Mouse (Mus musculus) bone marrow, adult 2 months (tissue): ENCODE data around the gene Gpx3. TPM values are rescaled to one million over a fixed set of nuclear protein-coding genes. Genes with fewer than 3 reads are reported as not detected.
"Not testable (repeated sequence)": the region's sequence is repeated elsewhere in the genome, so short reads cannot be mapped to it uniquely, and the experiment has no call there.

Experiments
- H3K27ac ChIP-seq: fragments of 200-500 bp; 2 replicates; pipeline ENCODE4 v1.5.1; 2012; ENCODE audit warnings: low read depth, mild to moderate bottlenecking, control low read depth, inconsistent platforms, low read length; ENCODE audit not compliant: control insufficient read depth, poor library complexity, insufficient read depth
- H3K4me1 ChIP-seq: fragments of 200-500 bp; 2 replicates; pipeline ENCODE4 v1.6.1; 2011; ENCODE audit warnings: low read length; ENCODE audit not compliant: control insufficient read depth, insufficient read depth
- H3K4me3 ChIP-seq: fragments of 200-500 bp; replicated peaks from 2 replicates; pipeline ENCODE3; 2011; ENCODE audit warnings: mild to moderate bottlenecking, low read depth, low read length, control low read depth; ENCODE audit not compliant: control insufficient read depth
- CTCF ChIP-seq: fragments of 200-500 bp; IDR thresholded peaks from 2 replicates; pipeline ENCODE4 v1.5.1; 2011; ENCODE audit warnings: low read length, control low read depth; ENCODE audit not compliant: control insufficient read depth, insufficient read depth
- POLR2A ChIP-seq: fragments of 200-500 bp; IDR thresholded peaks from 2 replicates; pipeline ENCODE4 v1.6.1; 2011; ENCODE audit warnings: low read depth, mild to moderate bottlenecking, control low read depth, low read length, borderline replicate concordance; ENCODE audit not compliant: control insufficient read depth
- WGBS: fragments of 180-500 bp; shearing (Covaris S2); methylation state at CpG from one replicate; pipeline ENCODE4 v1.1.7; 2018; 5-methylcytosine and 5-hydroxymethylcytosine counted together
- polyA plus RNA-seq: library from polyadenylated mRNA; stranded (reverse); fragments of >200 nt; gene quantifications from 2 replicates; pipeline ENCODE4 v1.2.4, GENCODE M21; 2011; ENCODE audit warnings: low replicate concordance; ENCODE audit not compliant: missing spikeins, insufficient read depth, insufficient read length

Gene Gpx3
- 86.6 and 132 TPM in 2 replicates for polyA plus RNA-seq

GRCm38 (mm10) chr11:54902333-54903323, at the start of gene Gpx3:
Gene Gpx3 (plus strand): TSS chr11:54902453.
- WGBS: 15% methylated on average over 45 of the region's 45 CpGs
- Histone ChIP-seq H3K4me1 (no peaks in the 10 kb centered on the region; the same call in 1 of the 2 replicates), H3K27ac (no peak within 1 kb of the TSS), H3K4me3 (peak within 1 kb of the TSS; percentile 26)
- peak; percentile 24; the same call in 1 of the 2 replicates for TF ChIP-seq POLR2A
- no peak for TF ChIP-seq CTCF

GRCm38 (mm10) chr11:54858880-54859279, 43.4 kb upstream of the Gpx3 start:
- 91% methylated on average over 11 of the region's 12 CpGs for WGBS

GRCm38 (mm10) chr11:54859322-54860165, 42.7 kb upstream of the Gpx3 start:
- Histone ChIP-seq H3K4me1 (no peaks in the 10 kb centered on the region; the same call in 1 of the 2 replicates), H3K27ac (no peak overlapping the region; the same call in 1 of the 2 replicates), H3K4me3 (peak overlapping the region; percentile 97)
- WGBS: 24% methylated on average over 11 of the region's 11 CpGs
- TF ChIP-seq CTCF (peak; percentile 34; the same call in 1 of the 2 replicates), POLR2A (no peak)

More at GRCm38 (mm10) chr11:54858880-54859279, 43.4 kb upstream of the Gpx3 start:
- H3K4me3 ChIP-seq, H3K4me1 ChIP-seq, H3K27ac ChIP-seq: not testable (repeated sequence)

DNA sequence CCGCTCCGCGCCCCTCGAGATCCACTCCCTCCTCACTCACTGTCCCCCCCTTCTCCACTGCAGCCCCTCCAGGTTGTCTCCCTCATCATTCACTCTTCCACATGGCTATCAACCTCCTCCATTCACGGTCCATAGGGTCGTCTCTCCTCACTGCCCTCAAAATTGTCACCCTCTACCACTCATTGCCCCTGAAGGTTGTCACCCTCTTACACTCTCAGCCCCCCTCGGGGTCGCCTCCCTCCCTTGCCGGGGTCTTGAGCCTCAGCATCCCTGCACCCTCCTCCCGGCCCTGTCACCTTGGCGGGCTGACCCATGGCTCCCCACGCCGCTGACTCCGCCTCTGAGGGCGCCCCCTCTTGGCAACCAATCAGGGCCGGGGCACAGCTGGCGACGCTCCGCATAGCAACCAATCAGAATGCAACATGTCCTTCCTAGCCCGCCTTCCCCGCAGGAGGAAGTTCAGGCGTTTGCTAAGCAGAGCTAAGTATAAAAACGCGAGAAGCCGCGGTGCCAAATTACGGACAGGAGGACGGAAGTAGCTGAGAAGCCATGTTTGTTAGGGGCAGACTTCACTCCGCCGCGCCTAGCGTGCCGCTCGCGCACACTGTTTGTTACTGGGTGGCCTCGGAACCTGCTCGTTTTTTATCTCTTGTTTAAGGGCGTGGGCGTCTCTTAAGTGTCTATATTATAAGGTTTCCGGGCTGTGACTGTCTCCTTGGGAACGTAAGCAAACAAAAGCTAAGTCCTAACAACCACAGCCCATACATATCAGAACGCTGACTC, 41.8 kb upstream of the Gpx3 start, which contains the start of gene Lyrm7:
Gene Lyrm7, minus strand, starts transcription at position 661 of the 783 bp plus-strand sequence.
- Histone ChIP-seq H3K27ac (peak within 1 kb of the TSS; percentile 90), H3K4me1 (no peaks in the 10 kb centered on the region; the same call in 1 of the 2 replicates), H3K4me3 (peak within 1 kb of the TSS; percentile 97)
- TF ChIP-seq POLR2A (peak; percentile 62), CTCF (no peak)
- under 1% methylated on average over 42 of the region's 42 CpGs for WGBS

- WGBS: 84% methylated on average over 5 of the region's 5 CpGs
- Histone ChIP-seq H3K27ac (no peak overlapping the region), H3K4me3 (no peak overlapping the region)
Observed at GRCm38 (mm10) chr11:54861471-54862420, 40.5 kb upstream of the Gpx3 start.

DNA sequence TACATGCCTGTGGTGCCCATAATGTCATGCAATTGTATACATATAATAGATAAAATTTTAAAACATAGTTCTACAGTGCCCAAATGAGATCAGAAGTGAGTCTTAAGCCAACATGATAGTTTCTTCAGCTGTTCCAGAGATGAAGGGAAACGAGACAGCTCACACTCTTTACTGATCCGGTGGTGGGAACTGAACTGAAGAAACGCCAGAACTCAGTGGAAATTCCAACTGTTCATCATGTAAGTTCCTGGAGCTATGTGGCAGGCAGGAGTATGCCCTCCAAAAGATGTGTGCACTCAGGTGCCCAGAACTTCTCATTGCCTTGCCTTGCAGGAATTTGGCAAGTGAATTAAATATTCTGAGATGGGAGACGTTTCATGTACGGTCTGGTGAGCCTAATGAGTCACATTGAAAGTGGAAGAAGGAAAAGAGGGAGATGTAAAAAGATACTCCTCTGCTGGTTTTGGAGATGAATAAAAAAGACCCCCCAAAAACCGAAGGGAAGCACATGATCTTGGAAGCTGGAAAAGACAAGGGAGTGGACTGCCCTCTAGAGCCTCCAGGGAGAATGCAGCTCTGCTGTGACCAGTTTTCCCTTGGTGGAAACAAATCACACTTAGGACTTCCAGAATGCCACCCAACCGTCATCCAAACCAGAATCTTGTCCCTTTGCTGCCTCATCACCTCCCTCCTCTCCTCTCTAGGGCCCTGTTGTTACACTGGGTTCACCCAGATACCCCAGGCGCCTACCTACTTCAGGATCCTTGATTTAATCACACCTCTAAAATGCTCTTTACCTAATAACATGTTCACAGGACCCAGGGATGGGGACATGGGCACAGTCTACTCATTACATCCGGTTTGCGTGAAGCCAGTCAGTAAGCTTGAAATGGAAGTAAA, 39.4 kb upstream of the Gpx3 start:
- TF ChIP-seq CTCF: peak; percentile 63
- no peak for TF ChIP-seq POLR2A
- H3K27ac ChIP-seq: no peak overlapping the region
- no peaks in the 10 kb centered on the region; the same call in 1 of the 2 replicates for H3K4me1 ChIP-seq
- WGBS: 41% methylated on average over 10 of the region's 10 CpGs
- H3K4me3 ChIP-seq: no peak overlapping the region

More at GRCm38 (mm10) chr11:54861471-54862420, 40.5 kb upstream of the Gpx3 start:
- TF ChIP-seq CTCF (no peak), POLR2A (no peak)
- H3K4me1 ChIP-seq: no peaks in the 10 kb centered on the region; the same call in 1 of the 2 replicates
